Mouse (Mus musculus): ENCODE results near the gene Gm10553. TPM values are rescaled to one million over a fixed set of nuclear protein-coding genes. Genes with fewer than 3 reads are reported as not detected.

The Gm10553 gene
- total RNA-seq (2023): not detected in 2 replicates

GRCm38 (mm10) chr1:85099864-85100263, at the start of gene Gm10553:
TSS of gene Gm10553 (plus strand) at chr1:85100164.

DNA sequence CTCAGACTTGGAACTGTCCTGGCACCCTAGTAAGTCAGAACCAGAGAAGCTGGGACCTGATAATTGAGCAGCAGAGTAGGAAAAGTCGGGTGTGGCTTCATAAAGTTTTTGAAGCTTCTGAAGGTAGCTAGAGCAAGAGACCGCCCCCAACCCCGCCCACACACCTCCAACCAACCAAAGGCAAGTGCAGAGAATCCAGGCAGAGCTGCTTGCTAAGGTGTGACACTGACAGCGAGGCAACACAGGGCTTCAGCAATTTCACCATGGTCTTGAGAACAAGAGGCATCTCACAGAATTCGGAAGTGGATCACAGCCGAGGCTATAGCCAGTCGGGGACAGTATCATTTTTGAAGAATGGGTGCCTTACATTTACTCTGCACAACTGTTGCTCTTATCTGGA, 9.8 kb downstream of the Gm10553 start, which contains the start of gene A530032D15Rik:
Gene A530032D15Rik, minus strand, starts transcription at position 101 of the 400 bp plus-strand sequence.

Other genes with a start within 250 kb of the Gm10553 start
- 3.0 and 6.5 TPM in 2 replicates for gene Slc16a14, start 165.0 kb upstream of the Gm10553 start, total RNA-seq (2023)
- gene A530032D15Rik, start 9.7 kb downstream of the Gm10553 start, total RNA-seq (2023): 37.6 and 51.9 TPM in 2 replicates
- 18.4 and 30.6 TPM in 2 replicates for gene C130026I21Rik, start 170.4 kb downstream of the Gm10553 start, total RNA-seq (2023)